Mouse (Mus musculus): ENCODE results near the gene Ptpre. TPM values are rescaled to one million over a fixed set of nuclear protein-coding genes. Genes with fewer than 3 reads are reported as not detected.

The Ptpre gene
- polyA plus RNA-seq, 1 experiment from 2014 or later: 0.83 TPM

- H3K36me3 ChIP-seq (ENCODE audit: control insufficient read depth, insufficient read depth, low read length): no peaks in the 10 kb centered on the region
- no peak overlapping the region for H3K4me2 ChIP-seq (replicated peaks; ENCODE audit: low read depth, low read length)
- no peak overlapping the region for H3K4me3 ChIP-seq (ENCODE audit: low read depth, low read length)
- no peak overlapping the region for H3K27ac ChIP-seq (ENCODE audit: low read depth, low read length)
- H3K27me3 ChIP-seq (ENCODE audit: control insufficient read depth, insufficient read depth, low read length): no peaks in the 10 kb centered on the region
- DNase-seq (ENCODE audit: low spot score) (no peak), ATAC-seq (ENCODE audit: low FRiP score) (no peak)
- H3K9me3 ChIP-seq (ENCODE audit: control insufficient read depth, low read length): no peaks in the 10 kb centered on the region
- H3K9ac ChIP-seq (ENCODE audit: low read depth, low read length): no peak overlapping the region
- 76% methylated on average over 4 of the region's 4 CpGs for WGBS
- H3K4me1 ChIP-seq (replicated peaks; ENCODE audit: control insufficient read depth, insufficient read depth, low read length): no peaks in the 10 kb centered on the region
These were observed 28.7 kb upstream of the Ptpre start for GRCm38 (mm10) chr7:135508602-135509001.

GRCm38 (mm10) chr7:135509272-135509671, 28.0 kb upstream of the Ptpre start:
- H3K4me2 ChIP-seq (replicated peaks; ENCODE audit: low read depth, low read length): no peak overlapping the region
- no peaks in the 10 kb centered on the region for H3K9me3 ChIP-seq (ENCODE audit: control insufficient read depth, low read length)
- H3K4me1 ChIP-seq (replicated peaks; ENCODE audit: control insufficient read depth, insufficient read depth, low read length): no peaks in the 10 kb centered on the region
- no peaks in the 10 kb centered on the region for H3K27me3 ChIP-seq (ENCODE audit: control insufficient read depth, insufficient read depth, low read length)
- H3K9ac ChIP-seq (ENCODE audit: low read depth, low read length): no peak overlapping the region
- DNase-seq (ENCODE audit: low spot score): no peak
- no peak for ATAC-seq (ENCODE audit: low FRiP score)
- WGBS: 94% methylated on average over 3 of the region's 3 CpGs
- H3K27ac ChIP-seq (ENCODE audit: low read depth, low read length): no peak overlapping the region
- no peaks in the 10 kb centered on the region for H3K36me3 ChIP-seq (ENCODE audit: control insufficient read depth, insufficient read depth, low read length)
- no peak overlapping the region for H3K4me3 ChIP-seq (ENCODE audit: low read depth, low read length)

GRCm38 (mm10) chr7:135510431-135510830, 26.9 kb upstream of the Ptpre start:
- Histone ChIP-seq H3K36me3 (ENCODE audit: control insufficient read depth, insufficient read depth, low read length) (no peaks in the 10 kb centered on the region), H3K4me1 (replicated peaks; ENCODE audit: control insufficient read depth, insufficient read depth, low read length) (no peaks in the 10 kb centered on the region), H3K27me3 (ENCODE audit: control insufficient read depth, insufficient read depth, low read length) (no peaks in the 10 kb centered on the region), H3K9ac (ENCODE audit: low read depth, low read length) (no peak overlapping the region), H3K9me3 (ENCODE audit: control insufficient read depth, low read length) (no peaks in the 10 kb centered on the region), H3K27ac (ENCODE audit: low read depth, low read length) (no peak overlapping the region), H3K4me3 (ENCODE audit: low read depth, low read length) (no peak overlapping the region), H3K4me2 (replicated peaks; ENCODE audit: low read depth, low read length) (no peak overlapping the region)
- WGBS: 85% methylated on average over 5 of the region's 5 CpGs
- ATAC-seq (ENCODE audit: low FRiP score): no peak
- DNase-seq (ENCODE audit: low spot score): no peak

GRCm38 (mm10) chr7:135511723-135512122, 25.6 kb upstream of the Ptpre start:
- Histone ChIP-seq H3K4me2 (replicated peaks; ENCODE audit: low read depth, low read length) (no peak overlapping the region), H3K27me3 (ENCODE audit: control insufficient read depth, insufficient read depth, low read length) (no peaks in the 10 kb centered on the region), H3K9me3 (ENCODE audit: control insufficient read depth, low read length) (no peaks in the 10 kb centered on the region), H3K27ac (ENCODE audit: low read depth, low read length) (no peak overlapping the region), H3K9ac (ENCODE audit: low read depth, low read length) (no peak overlapping the region), H3K4me3 (ENCODE audit: low read depth, low read length) (no peak overlapping the region), H3K4me1 (replicated peaks; ENCODE audit: control insufficient read depth, insufficient read depth, low read length) (no peaks in the 10 kb centered on the region), H3K36me3 (ENCODE audit: control insufficient read depth, insufficient read depth, low read length) (no peaks in the 10 kb centered on the region)
- DNase-seq (ENCODE audit: low spot score) (no peak), ATAC-seq (ENCODE audit: low FRiP score) (no peak)
- WGBS: 81% methylated on average over 3 of the region's 3 CpGs

- DNase-seq (ENCODE audit: low spot score): no peak
- 66% methylated on average over 4 of the region's 4 CpGs for WGBS
- H3K9ac ChIP-seq (ENCODE audit: low read depth, low read length): no peak overlapping the region
- no peak overlapping the region for H3K4me3 ChIP-seq (ENCODE audit: low read depth, low read length)
- no peaks in the 10 kb centered on the region for H3K9me3 ChIP-seq (ENCODE audit: control insufficient read depth, low read length)
- no peaks in the 10 kb centered on the region for H3K36me3 ChIP-seq (ENCODE audit: control insufficient read depth, insufficient read depth, low read length)
- no peaks in the 10 kb centered on the region for H3K4me1 ChIP-seq (replicated peaks; ENCODE audit: control insufficient read depth, insufficient read depth, low read length)
- no peaks in the 10 kb centered on the region for H3K27me3 ChIP-seq (ENCODE audit: control insufficient read depth, insufficient read depth, low read length)
- H3K27ac ChIP-seq (ENCODE audit: low read depth, low read length): no peak overlapping the region
- no peak overlapping the region for H3K4me2 ChIP-seq (replicated peaks; ENCODE audit: low read depth, low read length)
- ATAC-seq (ENCODE audit: low FRiP score): no peak
These were observed 20.1 kb upstream of the Ptpre start for GRCm38 (mm10) chr7:135517191-135517590.

- no peak for ATAC-seq (ENCODE audit: low FRiP score)
- H3K4me1 ChIP-seq (replicated peaks; ENCODE audit: control insufficient read depth, insufficient read depth, low read length): no peaks in the 10 kb centered on the region
These were observed 17.0 kb upstream of the Ptpre start for GRCm38 (mm10) chr7:135520241-135520640.

GRCm38 (mm10) chr7:135521755-135522512, 15.3 kb upstream of the Ptpre start:
- 61% methylated on average over 15 of the region's 15 CpGs for WGBS

More at GRCm38 (mm10) chr7:135520241-135520640, 17.0 kb upstream of the Ptpre start:
- Histone ChIP-seq H3K36me3 (ENCODE audit: control insufficient read depth, insufficient read depth, low read length) (no peaks in the 10 kb centered on the region), H3K9me3 (ENCODE audit: control insufficient read depth, low read length) (no peaks in the 10 kb centered on the region), H3K4me3 (ENCODE audit: low read depth, low read length) (no peak overlapping the region), H3K4me2 (replicated peaks; ENCODE audit: low read depth, low read length) (no peak overlapping the region), H3K9ac (ENCODE audit: low read depth, low read length) (no peak overlapping the region), H3K27me3 (ENCODE audit: control insufficient read depth, insufficient read depth, low read length) (no peaks in the 10 kb centered on the region), H3K27ac (ENCODE audit: low read depth, low read length) (no peak overlapping the region)
- no peak for DNase-seq (ENCODE audit: low spot score)
- WGBS: 74% methylated on average over 5 of the region's 5 CpGs

GRCm38 (mm10) chr7:135523981-135524380, 13.3 kb upstream of the Ptpre start:
- DNase-seq (ENCODE audit: low spot score) (no peak), ATAC-seq (ENCODE audit: low FRiP score) (no peak)
- H3K4me2 ChIP-seq (replicated peaks; ENCODE audit: low read depth, low read length): no peak overlapping the region
- H3K27ac ChIP-seq (ENCODE audit: low read depth, low read length): no peak overlapping the region
- H3K4me1 ChIP-seq (replicated peaks; ENCODE audit: control insufficient read depth, insufficient read depth, low read length): no peaks in the 10 kb centered on the region
- H3K9me3 ChIP-seq (ENCODE audit: control insufficient read depth, low read length): no peaks in the 10 kb centered on the region
- 67% methylated on average over 4 of the region's 4 CpGs for WGBS
- no peak overlapping the region for H3K9ac ChIP-seq (ENCODE audit: low read depth, low read length)
- H3K4me3 ChIP-seq (ENCODE audit: low read depth, low read length): no peak overlapping the region
- H3K36me3 ChIP-seq (ENCODE audit: control insufficient read depth, insufficient read depth, low read length): no peaks in the 10 kb centered on the region
- no peaks in the 10 kb centered on the region for H3K27me3 ChIP-seq (ENCODE audit: control insufficient read depth, insufficient read depth, low read length)

More at GRCm38 (mm10) chr7:135521755-135522512, 15.3 kb upstream of the Ptpre start:
- Histone ChIP-seq H3K36me3 (ENCODE audit: control insufficient read depth, insufficient read depth, low read length) (no peaks in the 10 kb centered on the region), H3K27ac (ENCODE audit: low read depth, low read length) (no peak overlapping the region), H3K27me3 (ENCODE audit: control insufficient read depth, insufficient read depth, low read length) (no peaks in the 10 kb centered on the region), H3K4me2 (replicated peaks; ENCODE audit: low read depth, low read length) (no peak overlapping the region), H3K4me3 (ENCODE audit: low read depth, low read length) (no peak overlapping the region), H3K4me1 (replicated peaks; ENCODE audit: control insufficient read depth, insufficient read depth, low read length) (no peaks in the 10 kb centered on the region), H3K9me3 (ENCODE audit: control insufficient read depth, low read length) (no peaks in the 10 kb centered on the region), H3K9ac (ENCODE audit: low read depth, low read length) (no peak overlapping the region)
- ATAC-seq (ENCODE audit: low FRiP score) (no peak), DNase-seq (ENCODE audit: low spot score) (peak; percentile 30)

- Histone ChIP-seq H3K36me3 (ENCODE audit: control insufficient read depth, insufficient read depth, low read length) (no peaks in the 10 kb centered on the region), H3K9ac (ENCODE audit: low read depth, low read length) (no peak overlapping the region), H3K4me1 (replicated peaks; ENCODE audit: control insufficient read depth, insufficient read depth, low read length) (no peaks in the 10 kb centered on the region), H3K27ac (ENCODE audit: low read depth, low read length) (no peak overlapping the region), H3K4me3 (ENCODE audit: low read depth, low read length) (no peak overlapping the region), H3K4me2 (replicated peaks; ENCODE audit: low read depth, low read length) (no peak overlapping the region), H3K9me3 (ENCODE audit: control insufficient read depth, low read length) (no peaks in the 10 kb centered on the region), H3K27me3 (ENCODE audit: control insufficient read depth, insufficient read depth, low read length) (no peaks in the 10 kb centered on the region)
- 77% methylated on average over 6 of the region's 6 CpGs for WGBS
- DNase-seq (ENCODE audit: low spot score) (no peak), ATAC-seq (ENCODE audit: low FRiP score) (no peak)
These were observed 12.8 kb upstream of the Ptpre start for GRCm38 (mm10) chr7:135524424-135524967.

Measured in hindbrain, embryonic 11.5 days (tissue).